Mouse (Mus musculus) adrenal gland, adult 2 months (tissue): Measurements from ENCODE around the gene Orc5. TPM values are rescaled to one million over a fixed set of nuclear protein-coding genes. Genes with fewer than 3 reads are reported as not detected.

Experiments
- DNase-seq: peaks from one replicate; pipeline ENCODE4 v3.0.0; 2021
- long read RNA-seq: library from polyadenylated mRNA; stranded (forward); transcript quantifications from one replicate; pipeline ENCODE4 v2.0.0, GENCODE M21; 2021
- polyA plus RNA-seq: library from polyadenylated mRNA; depleted of rRNA; stranded (reverse); fragments of >200 nt; gene quantifications from 2 replicates; pipeline ENCODE4 v1.2.3, GENCODE M21; 2012; rRNA removed
- total RNA-seq, 2 experiments: library from RNA; stranded (reverse); gene quantifications; 2 replicates each; pipeline ENCODE4 v1.2.3; 2021

The Orc5 gene
- total RNA-seq (10 to 100 TPM; 15.2 to 17.1 TPM), polyA plus RNA-seq (0.61 and 1.7 TPM in 2 replicates)
- long read RNA-seq, transcript Orc5-201 (14 exons, 2,103 nt), result major isoform, 11 of 16 reads
- long read RNA-seq, partial matches to known transcripts, result 3 of 16 reads
- long read RNA-seq, other reads (novel, unspliced or antisense), result 0 of 16 reads

- peak; percentile 95 for DNase-seq
These were observed at the start of gene Orc5 for GRCm38 (mm10) chr5:22550033-22550551. Gene Orc5, minus strand, starts transcription at chr5:22550429.

DNA sequence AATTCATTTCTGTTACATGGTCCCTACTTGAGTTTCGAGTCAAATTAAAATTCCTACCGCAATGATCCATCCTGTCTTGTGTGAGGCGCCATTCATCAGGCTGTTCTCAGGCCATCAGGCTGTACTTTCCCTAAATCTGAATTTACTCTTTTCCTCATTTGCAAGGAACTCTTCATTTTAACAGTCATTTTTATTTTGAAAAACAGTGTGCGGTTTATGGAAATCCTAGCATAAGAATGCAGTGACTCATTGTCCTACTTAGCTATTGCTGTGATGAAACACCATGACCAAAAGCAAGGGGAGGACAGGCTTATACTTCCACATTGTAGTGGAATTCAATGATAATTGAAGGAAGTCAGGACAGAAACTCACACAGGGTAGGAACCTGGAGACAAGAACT lies 46.8 kb upstream of the Orc5 start:
- no peak for DNase-seq

DNA sequence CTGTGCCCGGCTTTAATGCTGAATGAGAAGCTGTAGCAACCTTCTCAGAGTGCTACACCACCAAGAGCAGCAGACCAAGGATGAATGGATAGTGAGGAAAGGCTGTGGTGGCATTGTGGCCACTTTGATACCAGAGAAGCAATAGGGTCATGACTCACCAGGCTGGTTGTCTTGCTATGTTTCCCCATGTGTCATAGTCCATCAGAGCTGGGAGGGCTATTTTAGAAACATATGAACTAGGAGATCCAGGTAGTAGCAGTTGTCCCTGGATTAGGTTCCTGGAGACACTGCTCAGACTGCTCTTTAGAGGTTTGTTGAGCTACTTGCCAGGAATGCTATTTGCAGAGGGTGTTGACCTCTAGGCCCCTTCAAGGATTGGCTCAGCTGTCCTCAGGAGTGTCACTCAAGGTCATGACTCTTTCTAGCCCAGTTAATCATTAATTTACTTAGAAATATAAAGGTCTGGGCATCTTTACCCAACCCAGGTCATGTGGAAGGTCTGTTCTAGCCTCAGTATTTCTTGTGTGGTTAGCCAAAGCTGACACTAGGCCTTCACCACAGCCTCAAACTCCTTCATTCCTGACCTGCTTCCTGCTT lies 39.2 kb upstream of the Orc5 start:
- peak; percentile 45 for DNase-seq

GRCm38 (mm10) chr5:22587492-22587891 lies 37.3 kb upstream of the Orc5 start:
- DNase-seq, result no peak

GRCm38 (mm10) chr5:22584556-22584955 lies 34.3 kb upstream of the Orc5 start:
- no peak for DNase-seq

DNA sequence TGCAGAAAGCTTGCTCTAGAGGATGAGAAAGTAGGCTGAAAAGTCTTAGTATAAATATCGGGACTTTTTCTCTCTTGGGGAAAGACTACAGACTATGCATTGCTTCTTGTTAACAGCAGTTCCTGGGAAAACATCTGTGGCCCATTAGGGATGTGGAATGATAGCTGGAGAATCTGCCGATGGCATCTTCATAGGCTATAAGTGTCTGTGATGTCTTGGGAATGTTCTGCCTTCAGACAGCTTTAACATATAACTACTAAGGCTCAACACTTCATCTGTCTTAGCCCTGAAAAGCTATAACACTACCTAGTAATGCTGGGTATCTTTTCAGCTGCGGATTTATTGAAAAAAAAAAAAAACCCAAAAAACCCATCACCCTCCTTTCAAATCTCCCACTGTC lies 27.8 kb upstream of the Orc5 start:
- DNase-seq, result no peak

DNA sequence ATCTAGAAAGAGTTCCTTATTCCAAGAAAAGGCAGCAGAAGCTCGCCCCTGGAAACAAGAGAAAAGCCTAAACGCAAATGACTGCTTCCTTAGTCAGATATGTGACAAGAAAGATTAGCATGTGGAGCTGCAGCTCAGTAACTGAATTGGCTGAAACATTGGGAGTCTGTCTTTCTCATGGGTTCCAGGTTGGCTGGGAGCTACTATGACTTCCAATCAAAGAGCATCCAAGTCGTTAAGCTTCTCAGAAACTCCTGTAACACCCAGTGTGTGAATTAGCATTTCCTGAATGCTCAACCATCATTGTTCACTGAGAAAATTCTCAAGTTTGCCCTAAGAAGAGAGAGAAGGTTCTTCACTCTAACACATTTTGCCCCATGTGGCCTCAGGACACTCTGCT lies 24.5 kb upstream of the Orc5 start:
- DNase-seq, result no peak

DNA sequence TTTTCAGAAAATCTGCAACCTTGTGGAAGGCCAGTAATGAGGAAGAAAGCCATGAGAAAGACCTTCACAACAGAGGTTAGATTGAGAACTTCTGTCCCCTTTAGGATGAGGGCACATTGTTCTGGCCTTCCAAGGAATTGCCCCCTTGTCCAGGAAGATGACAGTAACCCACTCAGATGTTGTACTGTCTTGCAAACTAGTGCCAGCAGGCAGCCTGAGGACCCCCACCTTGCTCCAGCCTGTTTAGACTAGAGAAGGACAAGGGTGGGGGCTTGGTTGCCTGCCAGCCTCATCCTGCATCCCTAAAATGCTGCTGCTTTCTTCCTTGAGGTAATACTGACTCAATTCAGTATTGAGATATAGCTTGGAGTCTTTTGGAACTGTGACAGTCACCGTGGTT lies 23.9 kb upstream of the Orc5 start:
- no peak for DNase-seq

DNA sequence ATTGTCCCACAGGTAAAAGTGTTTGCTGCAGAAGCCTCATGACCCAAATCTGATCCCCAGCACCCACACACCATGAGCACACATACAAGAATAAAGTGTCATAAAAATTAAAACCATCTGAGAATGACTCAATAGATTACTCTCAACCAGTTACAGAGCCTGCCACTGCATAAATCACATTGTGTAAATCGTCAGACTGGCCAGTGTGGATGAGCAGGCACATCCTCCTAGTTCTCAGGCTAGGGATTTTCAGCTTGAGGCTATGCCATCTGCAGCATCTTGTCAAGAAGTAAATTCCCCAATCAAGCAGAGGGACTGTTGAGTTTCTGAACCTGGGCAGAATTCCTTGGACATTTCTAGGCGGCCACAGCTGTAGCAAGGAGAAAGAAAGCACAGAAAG lies 23.5 kb upstream of the Orc5 start:
- DNase-seq, result no peak

DNA sequence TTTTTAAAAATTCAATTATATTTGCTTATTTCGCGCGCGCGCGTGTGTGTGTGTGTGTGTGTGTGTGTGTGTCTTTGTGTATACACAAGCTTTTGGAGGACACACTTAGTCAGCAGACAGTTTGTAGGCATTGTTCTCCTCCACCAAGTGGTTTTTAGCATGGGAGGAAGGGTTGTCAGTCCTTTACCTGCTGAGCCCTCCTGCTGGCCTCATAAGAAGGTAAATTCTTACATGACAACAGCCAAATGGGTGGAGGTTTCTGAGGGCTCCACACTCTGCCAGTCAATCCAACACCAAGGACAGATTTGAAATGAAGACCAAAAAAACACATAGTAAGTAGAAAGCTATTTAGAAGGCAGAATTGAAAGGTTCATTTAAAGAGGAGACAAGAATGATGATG lies 22.7 kb upstream of the Orc5 start:
- no peak for DNase-seq

- no peak for DNase-seq
These were observed 22.2 kb upstream of the Orc5 start for GRCm38 (mm10) chr5:22572456-22572855.

- DNase-seq, result no peak
These were observed 15.5 kb upstream of the Orc5 start for GRCm38 (mm10) chr5:22565708-22566107.

DNA sequence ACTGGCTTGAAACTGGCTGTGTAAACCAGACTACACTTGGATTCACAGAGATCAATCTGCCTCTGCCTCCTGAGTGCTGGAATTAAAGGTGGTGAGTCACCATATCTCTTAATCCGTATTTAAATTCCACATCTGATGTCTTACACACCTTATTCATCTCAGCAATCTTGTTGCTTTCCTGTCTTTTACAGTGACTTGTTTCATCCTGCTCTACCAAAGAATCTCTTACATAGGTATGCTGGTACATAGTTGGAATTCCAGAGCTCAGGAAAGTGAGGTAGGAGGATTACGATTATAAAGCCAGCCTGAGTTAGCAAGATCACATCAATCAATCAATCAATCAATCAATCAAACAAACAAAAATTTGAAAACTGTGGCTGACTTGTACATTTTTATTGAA lies 9.6 kb upstream of the Orc5 start:
- no peak for DNase-seq

- DNase-seq, result no peak
These were observed 7.4 kb upstream of the Orc5 start for GRCm38 (mm10) chr5:22557491-22558113.

GRCm38 (mm10) chr5:22556713-22557112 lies 6.5 kb upstream of the Orc5 start:
- DNase-seq, result no peak

GRCm38 (mm10) chr5:22552233-22552765 lies 2.1 kb upstream of the Orc5 start:
- no peak for DNase-seq

GRCm38 (mm10) chr5:22549366-22550032 lies 730 bp downstream of the Orc5 start:
- DNase-seq, result no peak

DNA sequence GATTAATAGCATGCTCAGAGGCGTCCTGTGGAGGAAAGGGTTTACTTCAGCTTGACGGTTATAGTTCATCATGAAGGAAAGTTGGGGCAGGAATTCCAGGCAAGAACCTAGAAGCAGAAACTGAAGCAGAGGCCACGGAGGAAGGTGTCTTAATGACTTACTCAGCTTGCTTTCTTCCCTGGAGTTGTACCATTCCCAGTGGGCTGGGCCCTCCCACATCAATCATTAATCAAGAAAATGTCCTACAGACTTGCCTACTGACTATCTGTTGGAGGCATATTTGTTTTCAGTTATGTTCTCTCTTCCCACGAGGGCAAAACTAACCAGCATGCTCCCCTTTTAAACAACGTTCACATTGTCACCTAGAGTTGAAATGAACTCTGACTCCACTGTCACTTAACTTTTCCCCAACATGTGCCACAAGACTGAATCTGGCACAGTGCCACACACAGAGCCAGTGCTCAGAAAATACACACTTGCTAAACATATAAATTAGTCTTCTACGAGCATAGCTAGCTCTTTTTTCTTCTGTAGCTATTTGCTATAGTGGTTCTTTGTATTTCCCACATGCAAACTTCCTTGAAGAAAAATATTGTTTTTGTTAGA lies 1.6 kb downstream of the Orc5 start:
- no peak for DNase-seq

DNA sequence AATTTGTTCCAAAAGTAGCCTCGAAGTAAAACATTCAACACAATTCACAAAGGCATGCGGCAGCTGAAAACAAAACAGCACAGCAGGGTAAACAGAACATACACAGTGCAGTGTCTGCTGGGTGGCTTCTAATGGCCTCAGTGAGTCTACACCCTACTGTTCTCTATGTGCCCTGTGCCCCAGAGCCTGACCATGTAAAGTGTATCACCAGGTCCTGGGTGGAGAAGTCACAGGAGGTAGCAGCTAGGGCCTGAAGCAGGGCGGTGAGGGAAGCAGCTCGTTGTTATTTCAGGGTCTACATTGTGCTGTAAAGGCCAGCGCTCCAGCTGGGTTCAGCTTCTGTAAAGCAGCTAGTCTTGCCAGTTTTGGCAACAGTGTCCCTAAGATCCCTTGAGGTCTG lies 3.7 kb downstream of the Orc5 start:
- no peak for DNase-seq

DNA sequence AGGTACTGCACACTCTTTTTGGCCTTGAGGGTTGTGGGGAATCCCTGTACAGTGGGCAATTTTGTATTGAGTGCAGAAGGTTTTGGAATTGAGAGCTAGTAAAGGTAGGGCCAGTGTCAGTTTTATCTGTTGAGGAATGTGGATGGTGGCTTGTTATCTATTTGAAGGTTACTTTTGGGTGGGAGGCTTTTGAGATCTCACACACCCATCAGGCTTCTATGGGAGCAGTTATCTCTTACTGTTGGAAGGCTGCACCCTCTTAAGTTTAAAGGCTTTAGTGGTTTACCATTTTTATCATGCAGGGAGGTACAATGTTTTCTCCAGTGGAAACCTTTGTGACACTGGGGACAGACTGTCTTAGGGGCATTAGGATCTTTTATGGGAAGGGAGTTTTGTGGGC lies 4.9 kb downstream of the Orc5 start:
- no peak for DNase-seq

- no peak for DNase-seq
These were observed 7.6 kb downstream of the Orc5 start for GRCm38 (mm10) chr5:22542676-22543075.

GRCm38 (mm10) chr5:22538996-22539600 lies 11.1 kb downstream of the Orc5 start:
- no peak for DNase-seq
